Mouse (Mus musculus): Measurements from ENCODE around the gene Kcnq4. TPM values are rescaled to one million over a fixed set of nuclear protein-coding genes. Genes with fewer than 3 reads are reported as not detected.

Kcnq4 gene
- polyA plus RNA-seq, 1 experiment, result 0.98 TPM

GRCm38 (mm10) chr4:120726174-120726573 lies 22.2 kb downstream of the Kcnq4 start:
- Histone ChIP-seq H3K27me3 (ENCODE audit: control insufficient read depth, insufficient read depth, low read length) (peaks cover 3% of the 10 kb centered on the region), H3K4me3 (ENCODE audit: extremely low read depth, insufficient read depth, insufficient read length) (no peak overlapping the region), H3K27ac (ENCODE audit: insufficient read depth, low read length) (no peak overlapping the region), H3K4me1 (ENCODE audit: control insufficient read depth, insufficient read depth, insufficient read length) (no peaks in the 10 kb centered on the region; the same call in 1 of the 2 replicates), H3K36me3 (ENCODE audit: control insufficient read depth, insufficient read depth, low read length) (no peaks in the 10 kb centered on the region)
- TF ChIP-seq CTCF (IDR thresholded peaks at IDR 0.05; ENCODE audit: extremely low read depth, insufficient read depth, insufficient read length, insufficient replicate concordance), result no peak
- no peak for TF ChIP-seq POLR2A (IDR thresholded peaks at IDR 0.05; ENCODE audit: low read depth, low read length)
- 78% methylated on average over 4 of the region's 4 CpGs for WGBS
- DNase-seq (ENCODE audit: low read depth in 1 of 2, low spot score in 2 of 2), result no peak

GRCm38 (mm10) chr4:120725516-120726090 lies 22.8 kb downstream of the Kcnq4 start:
- DNase-seq (ENCODE audit: low read depth in 1 of 2, low spot score in 2 of 2), result no peak
- WGBS, result 64% methylated on average over 5 of the region's 5 CpGs

GRCm38 (mm10) chr4:120721574-120721973 lies 26.8 kb downstream of the Kcnq4 start:
- Histone ChIP-seq H3K4me3 (ENCODE audit: extremely low read depth, insufficient read depth, insufficient read length) (no peak overlapping the region), H3K27ac (ENCODE audit: insufficient read depth, low read length) (no peak overlapping the region), H3K4me1 (ENCODE audit: control insufficient read depth, insufficient read depth, insufficient read length) (no peaks in the 10 kb centered on the region), H3K36me3 (ENCODE audit: control insufficient read depth, insufficient read depth, low read length) (no peaks in the 10 kb centered on the region), H3K27me3 (ENCODE audit: control insufficient read depth, insufficient read depth, low read length) (no peaks in the 10 kb centered on the region)
- TF ChIP-seq POLR2A (IDR thresholded peaks at IDR 0.05; ENCODE audit: low read depth, low read length), result no peak
- TF ChIP-seq CTCF (IDR thresholded peaks at IDR 0.05; ENCODE audit: extremely low read depth, insufficient read depth, insufficient read length, insufficient replicate concordance), result no peak
- 67% methylated on average over 2 of the region's 2 CpGs for whole genome bisulfite sequencing
- no peak for DNase-seq (ENCODE audit: low read depth in 1 of 2, low spot score in 2 of 2)

More at GRCm38 (mm10) chr4:120725516-120726090, 22.8 kb downstream of the Kcnq4 start:
- no peaks in the 10 kb centered on the region for H3K27me3 ChIP-seq (ENCODE audit: control insufficient read depth, insufficient read depth, low read length)
- no peak overlapping the region for H3K4me3 ChIP-seq (ENCODE audit: extremely low read depth, insufficient read depth, insufficient read length)
- H3K27ac ChIP-seq (ENCODE audit: insufficient read depth, low read length), result no peak overlapping the region
- no peak for TF ChIP-seq POLR2A (IDR thresholded peaks at IDR 0.05; ENCODE audit: low read depth, low read length)
- no peak for TF ChIP-seq CTCF (IDR thresholded peaks at IDR 0.05; ENCODE audit: extremely low read depth, insufficient read depth, insufficient read length, insufficient replicate concordance)
- H3K4me1 ChIP-seq (ENCODE audit: control insufficient read depth, insufficient read depth, insufficient read length), result no peaks in the 10 kb centered on the region; the same call in 1 of the 2 replicates
- H3K36me3 ChIP-seq (ENCODE audit: control insufficient read depth, insufficient read depth, low read length), result no peaks in the 10 kb centered on the region

- Histone ChIP-seq H3K36me3 (ENCODE audit: control insufficient read depth, insufficient read depth, low read length) (no peaks in the 10 kb centered on the region), H3K4me1 (ENCODE audit: control insufficient read depth, insufficient read depth, insufficient read length) (no peaks in the 10 kb centered on the region), H3K27ac (ENCODE audit: insufficient read depth, low read length) (no peak overlapping the region), H3K4me3 (ENCODE audit: extremely low read depth, insufficient read depth, insufficient read length) (no peak overlapping the region), H3K27me3 (ENCODE audit: control insufficient read depth, insufficient read depth, low read length) (no peaks in the 10 kb centered on the region)
- no peak for DNase-seq (ENCODE audit: low read depth in 1 of 2, low spot score in 2 of 2)
- WGBS, result 29% methylated on average over 5 of the region's 5 CpGs
- TF ChIP-seq POLR2A (IDR thresholded peaks at IDR 0.05; ENCODE audit: low read depth, low read length), result no peak
- TF ChIP-seq CTCF (IDR thresholded peaks at IDR 0.05; ENCODE audit: extremely low read depth, insufficient read depth, insufficient read length, insufficient replicate concordance), result no peak
Observed at GRCm38 (mm10) chr4:120719152-120719551, 29.3 kb downstream of the Kcnq4 start.

GRCm38 (mm10) chr4:120717591-120717990 lies 30.8 kb downstream of the Kcnq4 start:
- Histone ChIP-seq H3K4me3 (ENCODE audit: extremely low read depth, insufficient read depth, insufficient read length) (no peak overlapping the region), H3K27me3 (ENCODE audit: control insufficient read depth, insufficient read depth, low read length) (no peaks in the 10 kb centered on the region), H3K4me1 (ENCODE audit: control insufficient read depth, insufficient read depth, insufficient read length) (no peaks in the 10 kb centered on the region), H3K36me3 (ENCODE audit: control insufficient read depth, insufficient read depth, low read length) (no peaks in the 10 kb centered on the region), H3K27ac (ENCODE audit: insufficient read depth, low read length) (no peak overlapping the region)
- no peak for TF ChIP-seq CTCF (IDR thresholded peaks at IDR 0.05; ENCODE audit: extremely low read depth, insufficient read depth, insufficient read length, insufficient replicate concordance)
- no peak for DNase-seq (ENCODE audit: low read depth in 1 of 2, low spot score in 2 of 2)
- 85% methylated on average over 8 of the region's 8 CpGs for WGBS

GRCm38 (mm10) chr4:120716765-120717164 lies 31.6 kb downstream of the Kcnq4 start:
- 20% methylated on average over 12 of the region's 12 CpGs for WGBS
- no peak overlapping the region for H3K27ac ChIP-seq (ENCODE audit: insufficient read depth, low read length)
- H3K4me3 ChIP-seq (ENCODE audit: extremely low read depth, insufficient read depth, insufficient read length), result no peak overlapping the region
- DNase-seq (ENCODE audit: low read depth in 1 of 2, low spot score in 2 of 2), result no peak
- H3K36me3 ChIP-seq (ENCODE audit: control insufficient read depth, insufficient read depth, low read length), result no peaks in the 10 kb centered on the region
- no peaks in the 10 kb centered on the region for H3K4me1 ChIP-seq (ENCODE audit: control insufficient read depth, insufficient read depth, insufficient read length)
- no peaks in the 10 kb centered on the region for H3K27me3 ChIP-seq (ENCODE audit: control insufficient read depth, insufficient read depth, low read length)
- TF ChIP-seq POLR2A (IDR thresholded peaks at IDR 0.05; ENCODE audit: low read depth, low read length), result no peak
- no peak for TF ChIP-seq CTCF (IDR thresholded peaks at IDR 0.05; ENCODE audit: extremely low read depth, insufficient read depth, insufficient read length, insufficient replicate concordance)

- DNase-seq (ENCODE audit: low read depth in 1 of 2, low spot score in 2 of 2), result peak in 1 of 2 experiments; percentile 20
- WGBS, result 6% methylated on average over 12 of the region's 12 CpGs
- H3K27me3 ChIP-seq (ENCODE audit: control insufficient read depth, insufficient read depth, low read length), result no peaks in the 10 kb centered on the region
- TF ChIP-seq CTCF (IDR thresholded peaks at IDR 0.05; ENCODE audit: extremely low read depth, insufficient read depth, insufficient read length, insufficient replicate concordance) (no peak), POLR2A (IDR thresholded peaks at IDR 0.05; ENCODE audit: low read depth, low read length) (no peak)
- H3K4me1 ChIP-seq (ENCODE audit: control insufficient read depth, insufficient read depth, insufficient read length), result no peaks in the 10 kb centered on the region
- no peaks in the 10 kb centered on the region for H3K36me3 ChIP-seq (ENCODE audit: control insufficient read depth, insufficient read depth, low read length)
- H3K27ac ChIP-seq (ENCODE audit: insufficient read depth, low read length), result no peak overlapping the region
- peak overlapping the region; percentile 45; the same call in 1 of the 2 replicates for H3K4me3 ChIP-seq (ENCODE audit: extremely low read depth, insufficient read depth, insufficient read length)
Observed at GRCm38 (mm10) chr4:120716141-120716571, 32.3 kb downstream of the Kcnq4 start.
